Mouse (Mus musculus) gastrocnemius, postnatal 14 days (tissue): ENCODE measurements around the gene Gpr156. TPM values are rescaled to one million over a fixed set of nuclear protein-coding genes. Genes with fewer than 3 reads are reported as not detected.
"Not testable (repeated sequence)": the region's sequence is repeated elsewhere in the genome, so short reads cannot be mapped to it uniquely, and the experiment has no call there.

Experiments
- DNase-seq: peaks from one replicate; pipeline ENCODE4 v3.0.0; 2021; ENCODE audit warnings: mixed read lengths
- intact Hi-C: fragments of 180-260 bp; cut with DNase I; formaldehyde crosslinking; loops from one replicate; pipeline ENCODE4 v1.15.1; 2025; ENCODE audit warnings: low total_unique reads
- total RNA-seq, 2 experiments: library from RNA; stranded (reverse); gene quantifications; 2 replicates each; pipeline ENCODE4 v1.2.3; 2021

Gpr156 gene
- total RNA-seq, 2 experiments from 2014 or later = 0.22 to 0.59 TPM

- intact Hi-C loops = no loop called here
These were observed 36.9 kb downstream of the Gpr156 start for GRCm38 (mm10) chr16:37953186-37953585.

GRCm38 (mm10) chr16:37953991-37954942 lies 38.0 kb downstream of the Gpr156 start:
- DNase-seq = no peak
- intact Hi-C loops = no loop called here

More at GRCm38 (mm10) chr16:37953186-37953585, 36.9 kb downstream of the Gpr156 start:
- no peak for DNase-seq

- intact Hi-C loops = no loop called here
- DNase-seq = no peak
These were observed 39.1 kb downstream of the Gpr156 start for GRCm38 (mm10) chr16:37955336-37955917.

- intact Hi-C loops = no loop called here
- DNase-seq = no peak
These were observed 39.9 kb downstream of the Gpr156 start for GRCm38 (mm10) chr16:37956076-37956676.

GRCm38 (mm10) chr16:37956751-37957150 lies 40.5 kb downstream of the Gpr156 start:
- DNase-seq = no peak
- intact Hi-C loops = no loop called here

- intact Hi-C loops, DNase-seq: not testable (repeated sequence)
These were observed 46.4 kb downstream of the Gpr156 start for GRCm38 (mm10) chr16:37962696-37963095.

GRCm38 (mm10) chr16:37963331-37964281 lies 47.3 kb downstream of the Gpr156 start:
- peak; percentile 26 for DNase-seq
- intact Hi-C loops = no loop called here

- intact Hi-C loops = no loop called here
- DNase-seq = no peak
These were observed 48.2 kb downstream of the Gpr156 start for GRCm38 (mm10) chr16:37964380-37965070.

GRCm38 (mm10) chr16:37966871-37967270 lies 50.6 kb downstream of the Gpr156 start:
- DNase-seq = no peak
- intact Hi-C loops = no loop called here

GRCm38 (mm10) chr16:37967415-37967814 lies 51.1 kb downstream of the Gpr156 start:
- DNase-seq = no peak
- intact Hi-C loops = no loop called here

GRCm38 (mm10) chr16:37971522-37971921 lies 55.2 kb downstream of the Gpr156 start:
- no peak for DNase-seq
- intact Hi-C loops = no loop called here

- no peak for DNase-seq
- intact Hi-C loops = no loop called here
These were observed 56.1 kb downstream of the Gpr156 start for GRCm38 (mm10) chr16:37972357-37972756.

GRCm38 (mm10) chr16:37973239-37973638 lies 56.9 kb downstream of the Gpr156 start:
- DNase-seq, intact Hi-C loops: not testable (repeated sequence)

GRCm38 (mm10) chr16:37973855-37974519 lies 57.7 kb downstream of the Gpr156 start:
- DNase-seq = no peak
- intact Hi-C loops = no loop called here

- no peak for DNase-seq
- intact Hi-C loops = no loop called here
These were observed 58.4 kb downstream of the Gpr156 start for GRCm38 (mm10) chr16:37974520-37975340.

- intact Hi-C loops = no loop called here
These were observed 65.6 kb downstream of the Gpr156 start for GRCm38 (mm10) chr16:37981907-37982306.

GRCm38 (mm10) chr16:37988211-37988865 lies 72.0 kb downstream of the Gpr156 start:
- no peak for DNase-seq
- intact Hi-C loops = no loop called here

More at GRCm38 (mm10) chr16:37981907-37982306, 65.6 kb downstream of the Gpr156 start:
- no peak for DNase-seq
